Mouse (Mus musculus) adrenal gland, postnatal 0 days (tissue): Measurements from ENCODE around the gene Cd3g. TPM values are rescaled to one million over a fixed set of nuclear protein-coding genes. Genes with fewer than 3 reads are reported as not detected.

Experiments used
- polyA plus RNA-seq: library from polyadenylated mRNA; unstranded; fragments of >200 nt; fragmentation: Nextera tagmentation; extraction: Ambion mirVana; gene quantifications from 2 replicates; pipeline ENCODE4 v1.2.1, GENCODE M21; 2015

The Cd3g gene
- polyA plus RNA-seq = 0.30 and 0.85 TPM in 2 replicates

DNA sequence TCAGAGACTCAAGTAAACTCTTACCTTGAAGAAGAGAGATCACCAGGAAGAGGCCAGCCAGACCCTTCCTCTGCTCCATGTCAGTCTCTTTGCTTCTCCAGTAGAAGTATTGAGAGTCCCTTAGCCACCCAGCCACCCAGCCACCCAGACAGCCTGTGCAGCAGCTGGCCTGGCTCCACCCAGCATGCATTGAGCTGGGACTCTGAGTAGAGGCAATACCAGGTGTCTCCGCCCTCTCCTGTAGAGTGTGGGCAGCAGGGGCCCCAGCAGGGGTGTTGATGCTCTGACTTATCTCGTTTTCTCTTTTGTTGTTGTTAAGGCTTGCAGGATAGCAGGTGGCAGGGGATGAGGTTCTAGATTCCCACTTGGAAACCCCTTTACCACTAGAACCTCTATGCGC is at the start of gene Cd3g:
Cd3g (minus strand) TSS at position 190 of the 400 bp plus-strand sequence.

GRCm38 (mm10) chr9:45009180-45010078 is 29.2 kb upstream of the Cd3g start, which contains the start of gene Cd3e:
Gene Cd3e (minus strand): TSS chr9:45009627.

GRCm38 (mm10) chr9:44981676-44982075 is 1.4 kb upstream of the Cd3g start, which contains the start of gene Cd3d:
Gene Cd3d (plus strand): TSS chr9:44981786.

GRCm38 (mm10) chr9:44965126-44965832 is 15.0 kb downstream of the Cd3g start, which contains the start of gene Ube4a:
Gene Ube4a (minus strand): TSS chr9:44965600.

GRCm38 (mm10) chr9:44920374-44921122 is 59.7 kb downstream of the Cd3g start, which contains the start of gene Atp5l:
Gene Atp5l (minus strand): TSS chr9:44920742.

Other genes with a start within 250 kb of the Cd3g start
- gene Phldb1, start 245.2 kb downstream of the Cd3g start, polyA plus RNA-seq = 21.2 and 29.1 TPM in 2 replicates
- gene Arcn1, start 212.6 kb downstream of the Cd3g start, polyA plus RNA-seq = 79.0 and 102 TPM in 2 replicates
- gene Ift46, start 212.5 kb downstream of the Cd3g start, polyA plus RNA-seq = 96.9 and 113 TPM in 2 replicates
- gene Tmem25, start 181.1 kb downstream of the Cd3g start, polyA plus RNA-seq = 4.5 and 8.0 TPM in 2 replicates
- gene Ttc36, start 177.4 kb downstream of the Cd3g start, polyA plus RNA-seq = 21.7 and 33.9 TPM in 2 replicates
- gene Kmt2a, start 99.1 kb downstream of the Cd3g start, polyA plus RNA-seq = 9.0 and 9.5 TPM in 2 replicates
- gene Atp5l, start 59.7 kb downstream of the Cd3g start, polyA plus RNA-seq = 1,351 and 2,218 TPM in 2 replicates
- 12.6 and 18.2 TPM in 2 replicates for gene Ube4a, start 14.8 kb downstream of the Cd3g start, polyA plus RNA-seq
- gene Cd3d, start 1.4 kb upstream of the Cd3g start, polyA plus RNA-seq = 0.08 and 0.18 TPM in 2 replicates
- gene Cd3e, start 29.2 kb upstream of the Cd3g start, polyA plus RNA-seq = 0.07 and 0.32 TPM in 2 replicates
- 3.0 and 5.8 TPM in 2 replicates for gene Mpzl2, start 59.4 kb upstream of the Cd3g start, polyA plus RNA-seq
- gene Mpzl3, start 74.8 kb upstream of the Cd3g start, polyA plus RNA-seq = 1.4 and 2.1 TPM in 2 replicates
- gene Jaml, start 98.8 kb upstream of the Cd3g start, polyA plus RNA-seq = 1.5 and 4.0 TPM in 2 replicates
- gene Scn2b, start 137.4 kb upstream of the Cd3g start, polyA plus RNA-seq = 1.8 and 3.7 TPM in 2 replicates
- gene Scn4b, start 158.0 kb upstream of the Cd3g start, polyA plus RNA-seq = 0.20 and 0.23 TPM in 2 replicates
- gene BC049352, start 201.6 kb upstream of the Cd3g start, polyA plus RNA-seq = 0.18 and 0.43 TPM in 2 replicates
- gene Tmprss4, start 223.7 kb upstream of the Cd3g start, polyA plus RNA-seq = 0.24 TPM in 1 of 2 replicates, not detected in the other